Mouse (Mus musculus) thymus, adult 2 months (tissue): ENCODE results near the gene Prss16. TPM values are rescaled to one million over a fixed set of nuclear protein-coding genes. Genes with fewer than 3 reads are reported as not detected.

Source experiments
- DNase-seq: peaks from one replicate; pipeline ENCODE4 v3.0.0; 2021
- H3K27ac ChIP-seq: fragments of 200-500 bp; 2 replicates; pipeline ENCODE4 v1.5.1; 2012; ENCODE audit warnings: low read length, control low read depth; ENCODE audit not compliant: control insufficient read depth, insufficient read depth
- H3K27me3 ChIP-seq: fragments of 200-500 bp; 2 replicates; pipeline ENCODE4 v1.6.1; 2012; ENCODE audit warnings: mild to moderate bottlenecking, low read length, moderate library complexity, mixed read lengths; ENCODE audit not compliant: control insufficient read depth, insufficient read depth
- H3K36me3 ChIP-seq: fragments of 200-500 bp; 2 replicates; pipeline ENCODE4 v1.6.1; 2012; ENCODE audit warnings: mild to moderate bottlenecking, low read length, moderate library complexity; ENCODE audit not compliant: control insufficient read depth, insufficient read depth
- H3K4me1 ChIP-seq: fragments of 200-500 bp; replicated peaks from 2 replicates; pipeline ENCODE4 v1.6.1; 2012; ENCODE audit warnings: low read length; ENCODE audit not compliant: control insufficient read depth, insufficient read depth
- H3K4me3 ChIP-seq: fragments of 200-500 bp; 2 replicates; pipeline ENCODE4 v1.5.1; 2012; ENCODE audit warnings: mild to moderate bottlenecking, low read length, control low read depth, moderate library complexity; ENCODE audit not compliant: control insufficient read depth, insufficient read depth
- CTCF ChIP-seq: fragments of 200-500 bp; IDR thresholded peaks from 2 replicates; pipeline ENCODE4 v1.5.1; 2012; ENCODE audit warnings: mild to moderate bottlenecking, control low read depth, low read length, moderate library complexity, borderline replicate concordance; ENCODE audit not compliant: control insufficient read depth, poor library complexity, insufficient read depth; ENCODE audit errors: extremely low read depth
- POLR2A ChIP-seq: fragments of 200-500 bp; IDR thresholded peaks from 2 replicates; pipeline ENCODE4 v1.6.1; 2012; ENCODE audit warnings: mild to moderate bottlenecking, low read length, control low read depth, moderate library complexity; ENCODE audit not compliant: control insufficient read depth, poor library complexity, insufficient read depth; ENCODE audit errors: extremely low read depth
- WGBS: fragments of 180-500 bp; shearing (Covaris S2); methylation state at CpG from one replicate; pipeline ENCODE4 v1.1.7; 2018; 5-methylcytosine and 5-hydroxymethylcytosine counted together
- polyA plus RNA-seq: library from polyadenylated mRNA; depleted of rRNA; stranded (reverse); fragments of >200 nt; gene quantifications from 2 replicates; pipeline ENCODE4 v1.2.3, GENCODE M21; 2012

Gene Prss16
- polyA plus RNA-seq, 1 experiment = 1,004 TPM

GRCm38 (mm10) chr13:22029928-22030327 lies 20.4 kb upstream of the Prss16 start:
- Histone ChIP-seq H3K4me1 (peaks cover 5% of the 10 kb centered on the region), H3K36me3 (no peaks in the 10 kb centered on the region), H3K4me3 (no peak overlapping the region), H3K27ac (no peak overlapping the region), H3K27me3 (no peaks in the 10 kb centered on the region)
- no peak for TF ChIP-seq CTCF
- WGBS = 89% methylated on average over 8 of the region's 8 CpGs
- no peak for DNase-seq

- TF ChIP-seq POLR2A = no peak
- TF ChIP-seq CTCF = peak; percentile 96
- DNase-seq = peak; percentile 89
- Histone ChIP-seq H3K4me1 (peaks cover 5% of the 10 kb centered on the region), H3K4me3 (peak overlapping the region; percentile 58), H3K27me3 (no peaks in the 10 kb centered on the region), H3K36me3 (no peaks in the 10 kb centered on the region), H3K27ac (peak overlapping the region; percentile 17; the same call in 1 of the 2 replicates)
- 2% methylated on average over 40 of the region's 40 CpGs for WGBS
Observed at GRCm38 (mm10) chr13:22028673-22029460, 19.3 kb upstream of the Prss16 start.

- WGBS = 4% methylated on average over 35 of the region's 35 CpGs
- no peak for TF ChIP-seq POLR2A
- no peak for TF ChIP-seq CTCF
- peak; percentile 81 for DNase-seq
Observed at GRCm38 (mm10) chr13:22026058-22027031, 16.8 kb upstream of the Prss16 start.

GRCm38 (mm10) chr13:22022241-22022640 lies 12.7 kb upstream of the Prss16 start:
- WGBS = under 1% methylated on average over 9 of the region's 9 CpGs
- no peak overlapping the region for H3K27ac ChIP-seq
- no peaks in the 10 kb centered on the region for H3K27me3 ChIP-seq
- no peak for TF ChIP-seq CTCF
- TF ChIP-seq POLR2A = no peak
- peak; percentile 75 for DNase-seq
- peaks cover 6% of the 10 kb centered on the region for H3K4me1 ChIP-seq
- peak overlapping the region; percentile 47 for H3K4me3 ChIP-seq
- no peaks in the 10 kb centered on the region for H3K36me3 ChIP-seq

More at GRCm38 (mm10) chr13:22026058-22027031, 16.8 kb upstream of the Prss16 start:
- Histone ChIP-seq H3K36me3 (no peaks in the 10 kb centered on the region), H3K4me1 (peaks cover 5% of the 10 kb centered on the region), H3K27ac (no peak overlapping the region), H3K4me3 (peak overlapping the region; percentile 43), H3K27me3 (no peaks in the 10 kb centered on the region)

GRCm38 (mm10) chr13:22021581-22021980 lies 12.0 kb upstream of the Prss16 start:
- TF ChIP-seq CTCF = no peak
- TF ChIP-seq POLR2A = no peak
- Histone ChIP-seq H3K4me3 (peak overlapping the region; percentile 47), H3K27me3 (no peaks in the 10 kb centered on the region), H3K36me3 (no peaks in the 10 kb centered on the region), H3K4me1 (peaks cover 4% of the 10 kb centered on the region), H3K27ac (no peak overlapping the region)
- WGBS = 0% methylated on average over 11 of the region's 11 CpGs
- no peak for DNase-seq

- TF ChIP-seq POLR2A (no peak), CTCF (no peak)
- WGBS = 0% methylated on average over 8 of the region's 8 CpGs
- no peak for DNase-seq
- Histone ChIP-seq H3K4me3 (no peak overlapping the region), H3K36me3 (no peaks in the 10 kb centered on the region), H3K4me1 (peaks cover 3% of the 10 kb centered on the region; the same call in 1 of the 2 replicates), H3K27me3 (no peaks in the 10 kb centered on the region), H3K27ac (no peak overlapping the region)
Observed at GRCm38 (mm10) chr13:22020901-22021339, 11.4 kb upstream of the Prss16 start.
